Mouse (Mus musculus) telencephalon, adult 2 months (tissue): Measurements from ENCODE around the gene Podxl2.
A peak's percentile ranks its signal among the peaks of the same experiment; 100 is the strongest.

ENCODE experiments used
- DNase-seq: peaks from one replicate; pipeline ENCODE4 v3.0.0-alpha.2; 2011; ENCODE audit warnings: low read depth, low spot score

Podxl2 gene

DNA sequence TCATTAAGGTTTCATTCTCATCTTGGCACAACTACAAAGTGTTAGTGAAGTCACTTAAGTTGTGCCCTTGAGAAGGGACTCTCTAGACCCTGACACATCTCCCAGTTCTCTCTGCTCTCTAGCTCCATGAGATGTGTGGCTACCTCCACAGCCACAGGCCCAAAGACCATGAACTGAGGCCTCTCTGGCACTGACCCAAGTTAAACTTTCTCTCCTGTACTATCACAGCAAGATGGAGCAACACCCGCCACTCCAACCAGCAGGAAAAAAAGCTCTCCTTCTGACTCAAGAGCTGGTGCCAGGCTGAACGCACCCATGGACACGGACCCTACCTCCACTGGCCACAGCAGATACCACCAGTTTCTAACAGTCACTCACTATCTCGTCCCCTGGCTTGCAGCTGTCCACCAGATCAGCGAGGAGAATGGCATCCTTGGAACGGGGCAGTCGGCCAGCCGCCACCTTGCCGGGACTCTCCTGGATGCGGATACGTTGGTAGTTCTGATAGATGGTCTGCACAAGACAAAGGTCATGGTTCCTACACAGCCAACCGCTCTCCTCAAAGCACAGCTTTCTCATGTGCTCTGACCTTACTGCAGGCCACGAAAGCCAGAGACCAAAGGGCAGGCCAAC is 14.7 kb upstream of the Podxl2 start:
- DNase-seq: no peak

- no peak for DNase-seq
Measured at GRCm38 (mm10) chr6:88886417-88886967, 11.6 kb upstream of the Podxl2 start.

GRCm38 (mm10) chr6:88885644-88886416 is 11.0 kb upstream of the Podxl2 start:
- no peak for DNase-seq

DNA sequence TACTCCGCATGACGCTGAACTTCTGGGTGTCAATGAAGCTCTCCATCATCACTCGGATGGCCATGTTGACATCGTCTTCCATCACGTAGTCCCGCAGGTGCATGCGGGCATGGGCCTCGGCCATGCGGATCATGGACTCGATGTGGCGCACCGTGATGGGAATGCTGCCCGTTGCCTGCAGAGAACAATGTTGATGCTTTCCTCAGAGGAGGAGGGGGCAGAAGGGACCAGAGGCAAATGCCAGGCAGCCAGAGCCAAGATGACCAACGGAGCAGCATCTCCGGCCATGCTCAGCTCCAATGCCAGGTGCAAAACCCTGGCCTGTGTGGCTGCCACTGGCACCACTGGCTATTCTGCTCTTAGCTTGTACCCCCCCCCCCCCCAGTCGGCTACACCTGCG is 9.8 kb upstream of the Podxl2 start:
- no peak for DNase-seq

GRCm38 (mm10) chr6:88884195-88884594 is 9.4 kb upstream of the Podxl2 start:
- DNase-seq: no peak

DNA sequence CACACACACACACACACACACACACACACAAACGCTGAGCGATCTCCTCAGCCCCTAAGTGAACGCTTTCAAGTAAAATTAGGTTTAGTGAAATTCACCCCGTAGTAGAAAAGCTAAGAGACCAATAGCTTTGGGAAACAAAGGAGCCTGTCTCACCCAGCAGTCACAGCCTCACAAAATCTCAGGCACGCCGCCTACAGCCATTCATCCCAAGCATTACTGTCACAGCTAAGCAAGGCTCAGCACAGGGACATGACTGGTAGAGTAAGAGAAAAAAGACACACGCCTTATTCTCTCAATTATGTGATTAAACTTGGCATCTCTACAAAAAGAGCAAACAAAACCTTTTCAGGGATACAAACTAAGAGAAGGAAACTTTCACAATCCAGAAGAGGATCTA is 6.5 kb upstream of the Podxl2 start:
- DNase-seq: no peak

- no peak for DNase-seq
Measured at GRCm38 (mm10) chr6:88879471-88879870, 4.6 kb upstream of the Podxl2 start.

- DNase-seq: no peak
Measured at GRCm38 (mm10) chr6:88873965-88874867, 628 bp downstream of the Podxl2 start.

- DNase-seq: no peak
Measured at GRCm38 (mm10) chr6:88872811-88873210, 2.0 kb downstream of the Podxl2 start.

GRCm38 (mm10) chr6:88871546-88871945 is 3.3 kb downstream of the Podxl2 start:
- peak; percentile 72 for DNase-seq

- no peak for DNase-seq
Measured at GRCm38 (mm10) chr6:88870594-88870993, 4.2 kb downstream of the Podxl2 start.

GRCm38 (mm10) chr6:88869459-88869858 is 5.4 kb downstream of the Podxl2 start:
- peak; percentile 50 for DNase-seq

DNA sequence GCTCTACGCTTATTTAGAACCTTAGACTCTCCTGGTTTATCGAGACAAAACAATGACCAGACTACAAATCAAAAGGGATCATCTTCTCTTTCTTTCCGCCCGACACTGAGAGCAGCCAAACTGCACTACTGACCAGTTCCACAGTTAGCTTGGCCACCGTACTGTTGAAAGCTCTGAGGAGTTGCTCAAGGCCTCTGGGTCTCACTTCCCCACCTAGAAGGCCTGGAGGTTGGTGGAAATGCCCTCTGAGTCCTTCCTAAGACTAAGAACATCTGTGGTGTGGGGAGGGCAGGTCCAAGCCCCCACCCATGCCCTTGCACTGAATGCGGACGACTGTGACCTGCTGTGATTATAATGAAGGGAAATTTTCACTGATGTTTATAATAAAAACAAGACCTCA is 9.1 kb downstream of the Podxl2 start:
- DNase-seq: no peak

DNA sequence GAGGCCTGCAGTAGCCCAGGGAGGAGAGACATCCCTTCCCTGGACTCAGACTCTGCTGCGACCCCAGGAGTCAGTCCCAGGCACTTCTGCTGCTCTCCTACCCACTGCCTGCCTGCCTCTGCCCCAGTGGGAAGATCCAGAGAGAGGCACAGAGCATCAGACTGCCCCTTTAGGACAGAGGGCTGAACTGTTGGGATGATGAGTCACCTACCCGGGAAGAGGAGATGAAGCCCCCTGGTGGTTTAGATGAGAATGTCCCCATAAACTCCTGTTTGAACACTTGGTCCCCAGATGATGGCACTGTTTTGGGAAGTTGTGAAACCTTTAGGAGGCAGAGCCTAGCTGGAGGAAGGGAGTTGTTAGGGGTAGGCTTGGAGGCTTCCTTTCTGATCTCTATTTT is 13.9 kb downstream of the Podxl2 start:
- DNase-seq: peak; percentile 38

- DNase-seq: peak; percentile 38
Measured at GRCm38 (mm10) chr6:88858341-88858740, 16.5 kb downstream of the Podxl2 start.

DNA sequence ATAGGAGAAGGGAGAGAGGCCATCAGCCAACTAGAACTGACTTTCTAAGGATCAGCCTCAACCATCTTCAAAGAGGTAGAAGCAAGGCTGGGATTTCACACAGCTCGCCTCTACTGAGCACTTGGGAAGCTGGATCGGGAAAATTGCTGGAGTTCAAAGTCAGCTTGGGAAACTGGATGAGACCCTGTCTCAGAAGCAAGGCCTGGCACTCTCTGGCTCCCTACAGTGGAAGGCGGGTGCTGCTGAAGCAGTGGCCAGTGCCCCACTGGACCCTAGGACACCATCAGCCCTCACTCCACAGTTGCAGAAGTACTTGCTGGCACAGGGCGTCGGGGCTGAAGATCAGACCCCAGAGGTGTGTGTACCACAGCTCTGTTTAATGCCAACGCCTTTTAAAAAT is 17.0 kb downstream of the Podxl2 start:
- no peak for DNase-seq

DNA sequence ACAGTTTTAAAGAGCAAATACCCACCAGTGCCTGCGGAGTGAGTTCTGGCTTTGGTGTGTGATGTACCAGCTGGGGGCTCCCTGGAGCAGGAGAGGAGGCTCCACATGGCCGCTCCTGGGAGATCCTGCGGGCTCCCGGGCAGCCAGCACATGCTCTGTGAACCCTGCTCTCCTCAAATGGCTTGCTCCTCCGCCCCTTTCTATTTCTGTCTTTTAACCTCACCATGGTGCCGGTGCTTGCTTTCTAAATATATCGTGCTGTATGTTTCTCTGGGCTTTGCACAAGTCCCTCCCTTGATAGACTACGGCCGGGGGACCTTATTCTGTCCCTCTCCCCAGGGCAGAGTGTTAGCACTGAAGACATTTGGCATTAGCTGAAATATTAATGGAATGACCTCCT is 17.6 kb downstream of the Podxl2 start:
- DNase-seq: no peak

DNA sequence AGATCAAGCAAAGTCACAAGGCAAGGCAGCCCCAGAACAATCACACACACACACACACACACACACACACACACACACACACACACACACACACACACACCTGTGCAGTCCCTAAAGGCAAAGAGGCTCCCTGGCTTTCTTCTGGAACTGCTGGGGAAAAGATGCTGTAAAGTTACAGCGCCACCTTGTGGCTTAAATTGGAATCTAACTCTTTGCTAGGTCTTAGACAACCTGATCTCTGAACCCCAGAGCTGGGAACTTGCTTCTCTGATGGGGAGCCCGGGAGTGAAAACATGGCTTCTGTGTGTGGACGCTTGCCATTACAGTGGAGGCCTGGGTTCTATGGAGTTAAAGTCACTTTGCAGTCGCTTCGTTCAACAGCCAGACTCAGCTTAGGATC is 19.2 kb downstream of the Podxl2 start:
- DNase-seq: no peak

DNA sequence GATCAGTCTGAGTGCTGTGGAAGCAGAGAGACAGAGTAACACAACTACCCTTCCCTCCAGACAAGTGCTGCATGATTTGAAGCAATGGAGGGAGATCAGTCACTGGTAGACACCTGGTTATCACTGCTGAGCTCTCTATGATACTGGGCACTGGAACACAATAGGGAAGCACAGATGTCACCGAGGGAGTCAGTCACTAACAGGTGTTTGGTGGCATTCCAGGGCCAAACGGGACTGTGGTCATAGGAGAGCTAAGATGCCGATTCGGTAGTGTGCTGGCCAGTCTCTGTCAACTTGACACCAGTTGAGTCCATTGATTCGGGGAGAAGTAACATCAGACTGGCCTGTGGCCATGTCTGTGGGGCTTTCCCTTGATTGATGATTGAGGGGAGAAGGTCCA is 20.3 kb downstream of the Podxl2 start:
- no peak for DNase-seq

DNA sequence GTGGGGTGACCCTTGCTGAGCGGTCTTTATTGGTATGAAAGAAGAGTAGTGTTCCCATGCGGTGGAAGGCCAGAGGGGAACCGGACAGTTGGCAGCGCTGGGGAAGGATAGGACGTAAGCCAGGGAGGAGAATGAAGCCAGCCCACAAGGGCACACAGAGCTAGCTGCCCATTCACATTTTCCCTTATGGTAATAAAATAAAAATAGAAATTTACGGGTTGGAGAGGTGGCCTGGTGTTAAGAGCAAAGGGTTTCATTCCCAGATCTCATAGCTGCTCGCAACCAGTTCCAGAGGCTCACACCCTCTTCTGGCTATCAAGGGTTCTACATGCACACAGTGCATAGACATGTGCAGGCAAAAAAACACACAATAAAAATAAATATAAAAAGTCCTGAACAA is 24.8 kb downstream of the Podxl2 start:
- no peak for DNase-seq

DNA sequence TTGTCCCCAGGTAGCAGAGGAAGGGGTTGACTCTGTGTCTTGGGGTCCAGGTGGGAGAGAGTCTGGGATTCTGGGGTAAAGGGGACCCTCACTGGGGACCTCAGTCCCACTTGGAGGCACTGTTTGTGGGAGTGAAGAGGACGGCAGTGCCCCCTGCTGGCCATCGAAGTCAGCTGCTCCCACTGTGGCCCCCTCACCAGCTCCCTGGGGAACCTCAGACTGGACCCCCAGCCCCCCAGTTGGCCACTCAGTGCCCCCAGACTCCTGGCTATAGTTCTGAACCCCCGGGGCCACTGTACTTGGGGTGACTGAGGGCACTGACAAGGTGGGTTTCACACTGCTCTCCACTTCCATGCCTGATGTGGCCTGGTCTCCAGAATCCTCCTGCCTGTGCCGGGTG is 25.6 kb downstream of the Podxl2 start:
- no peak for DNase-seq

DNA sequence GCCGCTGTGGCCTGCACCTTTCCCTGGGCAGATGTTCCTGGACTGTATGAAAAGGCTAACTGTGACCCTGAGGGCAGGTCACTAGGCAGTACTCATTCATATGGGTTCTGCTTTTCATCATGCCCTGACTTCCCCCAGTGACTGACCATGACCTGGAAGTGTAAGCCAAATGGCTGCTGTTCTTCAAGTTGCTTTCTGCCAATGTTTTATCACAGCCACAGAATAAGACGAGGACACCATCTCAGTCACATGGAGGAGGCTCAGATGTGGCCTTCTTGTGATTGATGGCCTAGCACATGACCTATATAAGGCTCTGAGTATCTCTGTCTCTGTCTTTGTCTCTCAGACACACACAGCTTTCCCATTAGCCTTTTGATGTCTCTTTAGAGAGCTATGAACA is 27.3 kb downstream of the Podxl2 start:
- no peak for DNase-seq
